Mouse (Mus musculus) forebrain, embryonic 11.5 days (tissue): ENCODE results near the gene Metap2. TPM values are rescaled to one million over a fixed set of nuclear protein-coding genes. Genes with fewer than 3 reads are reported as not detected.

ENCODE experiments used
- ATAC-seq: fragments of 200-750 bp; cut with Nextera tagmentation; replicated peaks from 2 replicates; pipeline ENCODE4 v1.8.0; 2017; ENCODE audit warnings: moderate TSS enrichment; ENCODE audit not compliant: low FRiP score
- DNase-seq: peaks from one replicate; pipeline ENCODE4 v3.0.0-alpha.2; 2017; ENCODE audit warnings: low spot score
- H3K27ac ChIP-seq: fragments of 300-500 bp; sonication (generic); 2 replicates; pipeline ENCODE4 v1.5.1; 2014; ENCODE audit warnings: low read depth, low read length
- H3K27me3 ChIP-seq: fragments of 300-500 bp; sonication (generic); 2 replicates; pipeline ENCODE4 v1.6.1; 2014; ENCODE audit warnings: mild to moderate bottlenecking, low read length, mixed read lengths; ENCODE audit not compliant: control insufficient read depth, insufficient read depth
- H3K36me3 ChIP-seq: fragments of 300-500 bp; sonication (generic); 2 replicates; pipeline ENCODE4 v1.6.1; 2014; ENCODE audit warnings: mild to moderate bottlenecking, low read length, moderate library complexity, mixed read lengths; ENCODE audit not compliant: control insufficient read depth, insufficient read depth
- H3K4me1 ChIP-seq: fragments of 300-500 bp; sonication (generic); replicated peaks from 2 replicates; pipeline ENCODE4 v1.6.1; 2014; ENCODE audit warnings: low read length, mixed read lengths; ENCODE audit not compliant: control insufficient read depth, insufficient read depth
- H3K4me2 ChIP-seq: fragments of 300-500 bp; sonication (generic); 2 replicates; pipeline ENCODE4 v1.6.1; 2014; ENCODE audit warnings: low read depth, mild to moderate bottlenecking, low read length, moderate library complexity, mixed read lengths; ENCODE audit not compliant: severe bottlenecking
- H3K4me3 ChIP-seq: fragments of 300-500 bp; sonication (generic); 2 replicates; pipeline ENCODE4 v1.5.1; 2014; ENCODE audit warnings: low read depth, low read length
- H3K9ac ChIP-seq: fragments of 300-500 bp; sonication (generic); 2 replicates; pipeline ENCODE4 v1.6.1; 2014; ENCODE audit warnings: low read length
- H3K9me3 ChIP-seq: fragments of 300-500 bp; sonication (generic); 2 replicates; pipeline ENCODE4 v1.6.1; 2016; ENCODE audit warnings: low read length, mixed read lengths; ENCODE audit not compliant: control insufficient read depth
- WGBS: fragments of 180-500 bp; shearing (Covaris S2); extraction: QIAGEN DNeasy Blood & Tissue Kit; methylation state at CpG from one replicate; pipeline ENCODE4 v1.1.7; 2014; 5-methylcytosine and 5-hydroxymethylcytosine counted together
- polyA plus RNA-seq: library from polyadenylated mRNA; unstranded; fragments of >200 nt; fragmentation: Nextera tagmentation; extraction: Ambion mirVana; gene quantifications from 2 replicates; pipeline ENCODE4 v1.2.1, GENCODE M21; 2014

Gene Metap2
- polyA plus RNA-seq, 1 experiment from 2014 or later: 237 TPM

DNA sequence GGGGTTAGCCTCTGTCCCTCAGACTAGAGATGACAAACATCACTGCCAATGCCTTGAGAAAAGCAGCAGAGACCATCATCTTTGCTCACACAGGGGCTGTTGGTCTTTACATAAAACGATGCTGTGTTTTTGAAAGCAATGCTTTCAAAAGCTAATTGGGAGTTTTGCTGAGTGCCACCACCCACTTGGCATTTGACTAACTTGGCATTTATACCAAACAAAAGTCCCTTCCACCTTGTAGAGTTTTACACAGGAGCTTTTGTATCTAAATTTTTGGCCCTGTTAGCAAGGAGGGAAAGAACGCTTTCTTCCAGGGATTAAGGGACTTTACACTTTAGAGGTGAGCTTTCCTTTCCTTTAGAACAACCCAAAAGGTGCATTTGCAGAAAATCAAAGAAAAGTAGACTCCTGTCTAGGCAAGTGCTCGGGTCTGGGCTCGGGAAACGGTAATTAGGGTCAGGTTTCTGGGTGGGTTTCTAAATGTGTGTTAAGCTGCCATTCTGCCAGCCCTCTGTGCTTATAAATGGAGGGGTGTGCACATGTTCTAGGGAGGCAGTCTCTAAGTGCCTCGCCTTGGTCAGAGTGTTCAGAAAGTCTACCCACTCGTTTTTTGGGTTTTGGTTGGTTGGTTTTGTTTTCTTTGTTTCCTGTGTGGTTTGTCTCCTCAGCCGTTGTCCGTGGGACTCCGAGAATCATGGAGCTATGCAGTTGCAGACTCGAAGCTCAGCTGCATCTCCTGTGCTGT is 18.8 kb upstream of the Metap2 start:
- no peak overlapping the region for H3K27ac ChIP-seq
- ATAC-seq (no peak; the same call in 1 of the 2 replicates), DNase-seq (no peak)
- H3K27me3 ChIP-seq: no peaks in the 10 kb centered on the region
- 22% methylated on average over 11 of the region's 11 CpGs for WGBS
- H3K9ac ChIP-seq: no peak overlapping the region
- H3K4me2 ChIP-seq: peak overlapping the region; percentile 29
- no peaks in the 10 kb centered on the region for H3K9me3 ChIP-seq
- no peak overlapping the region for H3K4me3 ChIP-seq
- peaks cover 6% of the 10 kb centered on the region; the same call in 1 of the 2 replicates for H3K4me1 ChIP-seq
- H3K36me3 ChIP-seq: no peaks in the 10 kb centered on the region

DNA sequence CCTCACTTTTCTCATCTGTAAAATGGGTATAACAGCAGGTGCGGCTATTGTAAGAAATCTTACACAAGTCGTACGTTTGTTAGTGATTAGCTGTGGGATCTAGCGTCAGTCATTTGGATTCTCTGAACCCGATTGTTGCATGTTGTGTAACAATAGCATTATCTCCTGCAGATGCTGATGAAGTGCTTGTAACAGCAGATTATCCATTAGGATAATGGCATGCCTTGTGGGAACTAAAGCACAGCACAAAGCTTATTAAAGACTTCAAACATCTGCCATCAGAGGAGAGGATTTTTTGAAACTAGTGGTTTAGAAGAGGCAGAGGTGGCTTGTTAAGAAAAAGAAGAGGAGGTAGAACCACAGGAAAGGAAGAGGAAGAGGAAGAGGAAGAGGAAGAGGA is 16.6 kb upstream of the Metap2 start:
- WGBS: 79% methylated on average over 5 of the region's 5 CpGs
- DNase-seq (no peak), ATAC-seq (no peak)
- Histone ChIP-seq H3K27ac (no peak overlapping the region), H3K4me3 (no peak overlapping the region), H3K4me1 (peaks cover 6% of the 10 kb centered on the region; the same call in 1 of the 2 replicates), H3K9me3 (no peaks in the 10 kb centered on the region), H3K9ac (no peak overlapping the region), H3K4me2 (no peak overlapping the region), H3K27me3 (no peaks in the 10 kb centered on the region), H3K36me3 (no peaks in the 10 kb centered on the region)

DNA sequence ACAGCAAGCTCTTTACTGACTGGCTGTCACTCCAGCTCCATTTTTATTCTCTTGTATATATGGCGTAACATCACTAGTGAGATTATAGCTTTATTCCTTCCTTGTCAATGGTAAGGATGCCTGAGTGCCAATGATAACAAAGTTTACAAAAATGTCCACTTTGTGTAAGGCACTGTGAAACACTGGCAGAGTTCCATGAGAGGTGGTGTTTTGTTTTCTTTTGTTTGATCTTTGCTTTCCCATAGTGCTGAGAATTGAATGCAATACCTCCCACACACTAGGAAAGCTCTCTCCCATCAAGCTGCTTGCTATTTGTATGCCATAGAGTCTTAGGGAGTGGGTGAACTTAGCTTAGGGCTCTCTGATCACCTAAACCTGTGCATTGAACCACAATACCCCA is 16.0 kb upstream of the Metap2 start:
- Histone ChIP-seq H3K36me3 (no peaks in the 10 kb centered on the region), H3K4me2 (no peak overlapping the region), H3K4me3 (no peak overlapping the region), H3K4me1 (peaks cover 6% of the 10 kb centered on the region; the same call in 1 of the 2 replicates), H3K9ac (no peak overlapping the region), H3K9me3 (no peaks in the 10 kb centered on the region), H3K27ac (no peak overlapping the region), H3K27me3 (no peaks in the 10 kb centered on the region)
- DNase-seq (no peak), ATAC-seq (no peak)
- 85% methylated on average over 1 of the region's 1 CpGs for WGBS

DNA sequence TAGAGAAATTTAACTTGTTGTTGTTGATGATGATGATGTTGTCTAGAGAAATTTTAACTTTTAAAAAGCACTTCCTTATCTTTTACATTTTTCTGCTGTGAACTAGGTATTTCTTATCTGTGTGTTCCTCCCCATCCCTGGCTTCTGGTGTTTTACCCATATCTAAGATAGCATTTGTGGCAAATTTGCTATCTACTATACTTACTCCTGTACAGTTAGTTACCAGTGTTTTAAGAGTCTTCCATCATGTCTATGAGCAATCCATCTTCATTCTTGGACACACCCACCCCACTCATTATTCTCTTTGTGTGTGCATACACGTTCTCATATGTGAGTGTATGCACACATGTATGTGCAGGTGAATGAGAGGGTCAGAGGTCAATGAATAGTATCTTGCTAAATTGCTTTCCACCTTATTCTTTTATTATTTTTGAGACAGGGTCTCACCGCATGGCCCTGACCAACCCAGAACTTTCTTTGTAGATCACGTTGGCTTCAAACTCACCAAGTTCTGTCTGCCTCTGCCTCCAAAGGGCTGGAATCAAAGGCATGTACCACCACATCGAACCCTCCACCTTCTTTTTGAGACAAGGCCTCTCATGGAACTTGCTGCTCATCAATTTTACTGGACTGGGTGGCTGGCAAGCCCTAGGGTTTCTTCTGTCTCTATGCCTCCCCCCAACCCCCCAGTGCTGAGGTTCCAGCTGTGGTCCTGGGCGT is 15.4 kb upstream of the Metap2 start:
- no peaks in the 10 kb centered on the region for H3K9me3 ChIP-seq
- ATAC-seq (no peak), DNase-seq (no peak)
- H3K4me3 ChIP-seq: no peak overlapping the region
- H3K27me3 ChIP-seq: no peaks in the 10 kb centered on the region
- no peaks in the 10 kb centered on the region for H3K36me3 ChIP-seq
- no peak overlapping the region for H3K9ac ChIP-seq
- H3K4me1 ChIP-seq: peaks cover 6% of the 10 kb centered on the region; the same call in 1 of the 2 replicates
- no peak overlapping the region for H3K4me2 ChIP-seq
- WGBS: 86% methylated on average over 5 of the region's 5 CpGs
- no peak overlapping the region for H3K27ac ChIP-seq

DNA sequence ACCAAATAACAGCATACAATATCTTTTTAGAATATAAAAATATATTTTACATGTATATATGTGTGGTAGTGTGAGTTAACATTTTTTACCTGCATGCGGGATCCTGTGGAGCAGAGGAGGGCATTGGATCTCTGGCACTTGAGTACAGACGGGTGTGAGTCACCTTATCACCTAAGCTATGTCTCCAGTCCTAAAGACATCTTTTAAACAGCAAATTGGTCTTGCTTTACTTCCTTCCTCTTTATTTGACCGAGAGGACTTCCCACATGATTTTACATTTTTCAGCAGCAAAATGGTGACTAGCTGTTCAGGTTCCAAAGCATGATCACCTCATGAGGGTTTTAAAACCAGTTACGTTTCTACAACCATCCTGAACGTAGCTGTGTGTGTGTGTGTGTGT is 14.4 kb upstream of the Metap2 start:
- H3K36me3 ChIP-seq: no peaks in the 10 kb centered on the region
- peaks cover 6% of the 10 kb centered on the region; the same call in 1 of the 2 replicates for H3K4me1 ChIP-seq
- H3K9ac ChIP-seq: no peak overlapping the region
- 83% methylated on average over 5 of the region's 5 CpGs for WGBS
- no peaks in the 10 kb centered on the region for H3K27me3 ChIP-seq
- H3K4me3 ChIP-seq: no peak overlapping the region
- H3K9me3 ChIP-seq: no peaks in the 10 kb centered on the region
- no peak overlapping the region for H3K4me2 ChIP-seq
- no peak for DNase-seq
- no peak overlapping the region for H3K27ac ChIP-seq
- ATAC-seq: no peak

DNA sequence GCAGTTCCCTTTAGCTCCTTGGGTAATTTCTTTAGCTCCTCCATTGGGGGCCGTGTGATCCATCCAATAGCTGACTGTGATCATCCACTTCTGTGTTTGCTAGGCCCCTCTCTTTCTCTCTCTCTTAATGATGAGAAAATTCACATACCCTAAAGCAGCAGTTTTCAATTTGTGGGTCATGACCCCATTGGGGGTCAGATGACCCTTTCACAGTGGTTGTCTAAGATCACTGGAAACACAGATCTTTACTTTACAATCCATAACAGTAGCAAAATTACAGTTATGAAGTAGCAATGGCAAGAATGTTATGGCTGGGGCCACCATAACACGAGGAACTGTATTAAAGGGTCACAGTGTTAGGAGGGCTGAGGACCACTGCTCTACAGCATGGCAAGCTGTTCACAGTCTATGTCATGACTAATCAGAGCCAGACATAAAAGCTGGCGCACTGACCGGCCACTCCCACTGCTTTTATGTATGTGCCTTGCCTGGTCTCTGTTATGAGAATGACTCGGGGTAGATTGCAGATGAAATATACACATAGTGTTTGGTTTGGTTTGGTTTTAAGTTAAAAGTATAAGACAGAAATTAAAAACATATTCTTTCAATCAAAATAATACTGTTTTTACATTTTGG is 13.0 kb upstream of the Metap2 start:
- H3K36me3 ChIP-seq: no peaks in the 10 kb centered on the region
- H3K4me1 ChIP-seq: no peaks in the 10 kb centered on the region
- no peaks in the 10 kb centered on the region for H3K27me3 ChIP-seq
- H3K4me2 ChIP-seq: no peak overlapping the region
- 71% methylated on average over 5 of the region's 5 CpGs for WGBS
- H3K9ac ChIP-seq: no peak overlapping the region
- no peak overlapping the region for H3K4me3 ChIP-seq
- no peaks in the 10 kb centered on the region for H3K9me3 ChIP-seq
- ATAC-seq: no peak
- DNase-seq: no peak
- no peak overlapping the region for H3K27ac ChIP-seq

DNA sequence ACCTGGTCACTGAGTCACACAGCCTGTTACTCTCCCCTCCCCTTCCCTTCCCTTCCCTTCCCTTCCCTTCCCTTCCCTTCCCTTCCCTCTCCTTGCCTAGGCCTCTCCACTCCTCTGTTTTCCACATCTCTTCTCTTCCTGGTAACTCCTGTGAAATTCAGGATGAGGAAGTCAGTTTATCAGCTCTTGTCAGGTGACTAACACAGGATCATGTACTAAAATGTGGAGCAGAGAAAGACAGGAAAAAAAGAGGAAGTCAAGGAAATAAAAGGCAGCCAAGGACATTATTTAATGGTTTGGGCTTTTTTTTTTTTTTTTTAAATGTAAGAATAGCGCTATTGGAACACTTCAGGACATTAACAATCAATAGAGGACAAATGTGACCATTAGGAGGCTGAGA is 12.1 kb upstream of the Metap2 start:
- no peaks in the 10 kb centered on the region for H3K27me3 ChIP-seq
- no peak overlapping the region for H3K27ac ChIP-seq

DNA sequence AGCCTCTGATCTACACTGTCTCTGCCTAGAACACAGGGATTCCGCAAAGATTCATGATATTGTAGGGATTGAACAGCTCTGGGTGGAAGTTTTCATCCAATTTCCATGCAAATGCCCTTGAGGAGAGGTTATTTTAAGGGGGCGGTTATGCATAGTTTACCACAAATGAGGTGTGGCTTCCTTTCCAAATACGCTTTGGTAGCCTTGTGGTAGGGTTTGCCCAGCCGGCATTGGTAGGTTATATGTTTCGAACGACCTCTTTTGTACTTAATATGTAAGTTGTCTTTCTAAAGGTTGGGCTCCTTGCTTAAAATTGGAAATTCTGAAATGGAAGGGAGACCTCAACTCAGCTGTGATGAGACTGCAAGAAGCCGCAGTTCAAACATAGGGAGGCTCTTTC is 11.6 kb upstream of the Metap2 start:
- ATAC-seq: no peak
- Histone ChIP-seq H3K9me3 (no peaks in the 10 kb centered on the region), H3K27ac (no peak overlapping the region), H3K27me3 (no peaks in the 10 kb centered on the region), H3K4me2 (no peak overlapping the region), H3K4me1 (no peaks in the 10 kb centered on the region), H3K9ac (no peak overlapping the region), H3K36me3 (no peaks in the 10 kb centered on the region), H3K4me3 (no peak overlapping the region)
- no peak for DNase-seq
- WGBS: 92% methylated on average over 7 of the region's 7 CpGs

More for the DNA sequence above, 12.1 kb upstream of the Metap2 start:
- Histone ChIP-seq H3K9me3 (no peaks in the 10 kb centered on the region), H3K36me3 (no peaks in the 10 kb centered on the region), H3K4me2 (no peak overlapping the region), H3K4me1 (no peaks in the 10 kb centered on the region), H3K9ac (no peak overlapping the region), H3K4me3 (no peak overlapping the region)
- DNase-seq: no peak
- no peak for ATAC-seq
- WGBS: 90% methylated on average over 1 of the region's 1 CpGs
